Mouse (Mus musculus) kidney, embryonic 15.5 days (tissue): ENCODE measurements around the gene Uba3. TPM values are rescaled to one million over a fixed set of nuclear protein-coding genes. Genes with fewer than 3 reads are reported as not detected.

Experiments
- ATAC-seq: fragments of 200-750 bp; cut with Nextera tagmentation; replicated peaks from 2 replicates; pipeline ENCODE4 v1.8.0; 2017; ENCODE audit warnings: moderate TSS enrichment; ENCODE audit not compliant: low FRiP score
- H3K27ac ChIP-seq: fragments of 300-500 bp; sonication (generic); 2 replicates; pipeline ENCODE4 v1.5.1; 2015; ENCODE audit warnings: mild to moderate bottlenecking, inconsistent platforms
- H3K27me3 ChIP-seq: fragments of 300-500 bp; sonication (generic); 2 replicates; pipeline ENCODE4 v1.6.1; 2015; ENCODE audit warnings: inconsistent platforms
- H3K36me3 ChIP-seq: fragments of 300-500 bp; sonication (generic); 2 replicates; pipeline ENCODE4 v1.6.1; 2015; ENCODE audit warnings: inconsistent platforms
- H3K4me1 ChIP-seq: fragments of 300-500 bp; sonication (generic); 2 replicates; pipeline ENCODE4 v1.6.1; 2015; ENCODE audit warnings: inconsistent platforms
- H3K4me2 ChIP-seq: fragments of 300-500 bp; sonication (generic); 2 replicates; pipeline ENCODE4 v1.6.1; 2015; ENCODE audit warnings: moderate library complexity, mild to moderate bottlenecking, inconsistent platforms
- H3K4me3 ChIP-seq: fragments of 300-500 bp; sonication (generic); replicated peaks from 2 replicates; pipeline ENCODE4 v1.5.1; 2015; ENCODE audit warnings: mild to moderate bottlenecking, inconsistent platforms
- H3K9ac ChIP-seq: fragments of 300-500 bp; sonication (generic); 2 replicates; pipeline ENCODE4 v1.6.1; 2015; ENCODE audit warnings: mild to moderate bottlenecking, inconsistent platforms
- H3K9me3 ChIP-seq: fragments of 300-500 bp; sonication (generic); replicated peaks from 2 replicates; pipeline ENCODE4 v1.6.1; 2016; ENCODE audit warnings: inconsistent platforms
- WGBS: fragments of 180-500 bp; shearing (Covaris S2); methylation state at CpG from one replicate; pipeline ENCODE4 v1.1.7; 2015; ENCODE audit warnings: mixed read lengths; 5-methylcytosine and 5-hydroxymethylcytosine counted together
- polyA plus RNA-seq: library from polyadenylated mRNA; unstranded; fragments of >200 nt; fragmentation: Nextera tagmentation; extraction: Ambion mirVana; gene quantifications from 2 replicates; pipeline ENCODE4 v1.2.1, GENCODE M21; 2015

Gene Uba3
- polyA plus RNA-seq, result 74.1 and 82.6 TPM in 2 replicates

- WGBS, result under 1% methylated on average over 38 of the region's 38 CpGs
- H3K4me3 ChIP-seq, result peak within 1 kb of the TSS; percentile 87
- H3K9ac ChIP-seq, result peak within 1 kb of the TSS; percentile 84
- ATAC-seq, result peak; percentile 98
- no peaks in the 10 kb centered on the region for H3K27me3 ChIP-seq
- peak within 1 kb of the TSS; percentile 63 for H3K4me2 ChIP-seq
- H3K4me1 ChIP-seq, result peaks cover 29% of the 10 kb centered on the region
- no peaks in the 10 kb centered on the region for H3K36me3 ChIP-seq
- no peaks in the 10 kb centered on the region for H3K9me3 ChIP-seq
- peak within 1 kb of the TSS; percentile 89 for H3K27ac ChIP-seq
Measured at GRCm38 (mm10) chr6:97205439-97205885, at the start of gene Uba3. Gene Uba3 (minus strand): TSS chr6:97205647.

- no peak within 1 kb of the TSS for H3K9ac ChIP-seq
- H3K4me2 ChIP-seq, result no peak within 1 kb of the TSS
- H3K27ac ChIP-seq, result no peak within 1 kb of the TSS
- no peaks in the 10 kb centered on the region for H3K9me3 ChIP-seq
- H3K4me1 ChIP-seq, result 0 out of 2 replicates have a peak, but pooled peaks cover 4% of the 10 kb centered on the region
- H3K27me3 ChIP-seq, result no peaks in the 10 kb centered on the region
- H3K36me3 ChIP-seq, result no peaks in the 10 kb centered on the region
- H3K4me3 ChIP-seq, result no peak within 1 kb of the TSS
- no peak for ATAC-seq
- 36% methylated on average over 9 of the region's 9 CpGs for WGBS
Measured at GRCm38 (mm10) chr6:97252711-97253221, 47.3 kb upstream of the Uba3 start, which contains the start of gene Lmod3. Gene Lmod3 (minus strand): TSS chr6:97252759.

GRCm38 (mm10) chr6:97252086-97252485, 46.6 kb upstream of the Uba3 start:
- H3K27me3 ChIP-seq, result no peaks in the 10 kb centered on the region
- H3K36me3 ChIP-seq, result no peaks in the 10 kb centered on the region
- H3K4me2 ChIP-seq, result no peak overlapping the region
- WGBS, result 42% methylated on average over 5 of the region's 5 CpGs
- no peak for ATAC-seq
- H3K27ac ChIP-seq, result no peak overlapping the region
- H3K9ac ChIP-seq, result no peak overlapping the region
- H3K4me3 ChIP-seq, result no peak overlapping the region
- no peaks in the 10 kb centered on the region for H3K9me3 ChIP-seq
- 0 out of 2 replicates have a peak, but pooled peaks cover 4% of the 10 kb centered on the region for H3K4me1 ChIP-seq

GRCm38 (mm10) chr6:97250966-97251365, 45.5 kb upstream of the Uba3 start:
- Histone ChIP-seq H3K27ac (no peak overlapping the region), H3K36me3 (no peaks in the 10 kb centered on the region)
- 43% methylated on average over 6 of the region's 6 CpGs for WGBS

GRCm38 (mm10) chr6:97245200-97245599, 39.8 kb upstream of the Uba3 start:
- Histone ChIP-seq H3K27ac (no peak overlapping the region), H3K36me3 (no peaks in the 10 kb centered on the region), H3K4me3 (no peak overlapping the region), H3K9me3 (no peaks in the 10 kb centered on the region), H3K9ac (no peak overlapping the region), H3K27me3 (no peaks in the 10 kb centered on the region), H3K4me2 (no peak overlapping the region), H3K4me1 (no peaks in the 10 kb centered on the region)
- ATAC-seq, result no peak

More at GRCm38 (mm10) chr6:97250966-97251365, 45.5 kb upstream of the Uba3 start:
- Histone ChIP-seq H3K4me1 (0 out of 2 replicates have a peak, but pooled peaks cover 4% of the 10 kb centered on the region), H3K4me2 (no peak overlapping the region), H3K4me3 (no peak overlapping the region), H3K9me3 (no peaks in the 10 kb centered on the region), H3K9ac (no peak overlapping the region), H3K27me3 (no peaks in the 10 kb centered on the region)
- ATAC-seq, result no peak

GRCm38 (mm10) chr6:97242522-97242921, 37.1 kb upstream of the Uba3 start:
- H3K27ac ChIP-seq, result no peak overlapping the region
- H3K4me1 ChIP-seq, result no peaks in the 10 kb centered on the region
- no peaks in the 10 kb centered on the region for H3K27me3 ChIP-seq
- no peak overlapping the region for H3K4me3 ChIP-seq
- H3K9me3 ChIP-seq, result no peaks in the 10 kb centered on the region
- no peak overlapping the region for H3K9ac ChIP-seq
- H3K4me2 ChIP-seq, result no peak overlapping the region
- WGBS, result 89% methylated on average over 4 of the region's 4 CpGs
- ATAC-seq, result no peak
- no peaks in the 10 kb centered on the region for H3K36me3 ChIP-seq

GRCm38 (mm10) chr6:97240092-97240491, 34.6 kb upstream of the Uba3 start:
- no peak for ATAC-seq
- no peak overlapping the region for H3K4me2 ChIP-seq
- 0 out of 2 replicates have a peak, but pooled peaks cover 2% of the 10 kb centered on the region for H3K36me3 ChIP-seq
- H3K4me3 ChIP-seq, result no peak overlapping the region
- H3K27ac ChIP-seq, result no peak overlapping the region
- no peak overlapping the region for H3K9ac ChIP-seq
- peaks cover 4% of the 10 kb centered on the region; the same call in 1 of the 2 replicates for H3K4me1 ChIP-seq
- H3K27me3 ChIP-seq, result no peaks in the 10 kb centered on the region
- H3K9me3 ChIP-seq, result no peaks in the 10 kb centered on the region
- 81% methylated on average over 5 of the region's 5 CpGs for WGBS

- Histone ChIP-seq H3K36me3 (peaks cover 9% of the 10 kb centered on the region; the same call in 1 of the 2 replicates), H3K4me2 (no peak overlapping the region), H3K9ac (no peak overlapping the region), H3K9me3 (no peaks in the 10 kb centered on the region), H3K4me3 (no peak overlapping the region), H3K27ac (no peak overlapping the region), H3K4me1 (peaks cover 4% of the 10 kb centered on the region; the same call in 1 of the 2 replicates), H3K27me3 (no peaks in the 10 kb centered on the region)
- WGBS, result 91% methylated on average over 6 of the region's 6 CpGs
- no peak for ATAC-seq
Measured at GRCm38 (mm10) chr6:97239360-97239759, 33.9 kb upstream of the Uba3 start.

- no peak overlapping the region for H3K27ac ChIP-seq
- ATAC-seq, result no peak
- 88% methylated on average over 5 of the region's 5 CpGs for WGBS
Measured at GRCm38 (mm10) chr6:97236088-97236487, 30.6 kb upstream of the Uba3 start.

GRCm38 (mm10) chr6:97234911-97235668, 29.6 kb upstream of the Uba3 start:
- ATAC-seq, result no peak
- Histone ChIP-seq H3K27me3 (no peaks in the 10 kb centered on the region), H3K9ac (no peak overlapping the region), H3K27ac (no peak overlapping the region), H3K4me1 (peaks cover 4% of the 10 kb centered on the region; the same call in 1 of the 2 replicates), H3K36me3 (peaks cover 40% of the 10 kb centered on the region), H3K4me3 (no peak overlapping the region), H3K9me3 (no peaks in the 10 kb centered on the region), H3K4me2 (no peak overlapping the region)
- 81% methylated on average over 7 of the region's 7 CpGs for WGBS

More at GRCm38 (mm10) chr6:97236088-97236487, 30.6 kb upstream of the Uba3 start:
- Histone ChIP-seq H3K4me2 (no peak overlapping the region), H3K27me3 (no peaks in the 10 kb centered on the region), H3K4me3 (no peak overlapping the region), H3K4me1 (peaks cover 4% of the 10 kb centered on the region; the same call in 1 of the 2 replicates), H3K9ac (no peak overlapping the region), H3K9me3 (no peaks in the 10 kb centered on the region), H3K36me3 (peaks cover 30% of the 10 kb centered on the region)

GRCm38 (mm10) chr6:97227067-97227847, 21.8 kb upstream of the Uba3 start:
- no peaks in the 10 kb centered on the region for H3K9me3 ChIP-seq
- no peaks in the 10 kb centered on the region for H3K27me3 ChIP-seq
- no peak overlapping the region for H3K27ac ChIP-seq
- H3K9ac ChIP-seq, result no peak overlapping the region
- no peak overlapping the region for H3K4me2 ChIP-seq
- peaks cover 6% of the 10 kb centered on the region; the same call in 1 of the 2 replicates for H3K4me1 ChIP-seq
- no peak overlapping the region for H3K4me3 ChIP-seq
- H3K36me3 ChIP-seq, result peaks cover 30% of the 10 kb centered on the region
- WGBS, result 97% methylated on average over 9 of the region's 9 CpGs
- ATAC-seq, result no peak

- no peak overlapping the region for H3K4me3 ChIP-seq
- H3K4me2 ChIP-seq, result no peak overlapping the region
- H3K4me1 ChIP-seq, result peaks cover 18% of the 10 kb centered on the region
- no peak overlapping the region for H3K27ac ChIP-seq
- H3K36me3 ChIP-seq, result peaks cover 20% of the 10 kb centered on the region
- WGBS, result 45% methylated on average over 1 of the region's 1 CpGs
- no peaks in the 10 kb centered on the region for H3K27me3 ChIP-seq
- H3K9ac ChIP-seq, result no peak overlapping the region
- no peaks in the 10 kb centered on the region for H3K9me3 ChIP-seq
- ATAC-seq, result no peak
Measured at GRCm38 (mm10) chr6:97226083-97226491, 20.6 kb upstream of the Uba3 start.
